Mouse (Mus musculus) CH12.LX (cell line): ENCODE data around the gene Kncn.

ENCODE experiments used
- CTCF ChIP-seq, 2 experiments: IDR thresholded peaks in 1 of 2; conservative IDR thresholded peaks in 1 of 2; 2 replicates each; pipeline ENCODE4 v1.5.1; 2011 to 2012; ENCODE audit warnings: low read depth in 2 of 2, low read length in 2 of 2, improper control_type of control experiment in 1 of 2, inconsistent platforms in 1 of 2, mild to moderate bottlenecking in 1 of 2, moderate library complexity in 1 of 2
- EP300 ChIP-seq: IDR thresholded peaks from 2 replicates; pipeline ENCODE4 v1.6.1; 2011; ENCODE audit warnings: low read length, improper control_type of control experiment
- HCFC1 ChIP-seq: IDR thresholded peaks from 2 replicates; pipeline ENCODE4 v1.6.1; 2012; ENCODE audit warnings: low read depth, mild to moderate bottlenecking, inconsistent platforms, low read length, improper control_type of control experiment
- JUND ChIP-seq: conservative IDR thresholded peaks from 2 replicates; pipeline ENCODE4 v1.6.1; 2011; ENCODE audit warnings: low read depth, low read length, improper control_type of control experiment
- MAFK ChIP-seq: IDR thresholded peaks from 2 replicates; pipeline ENCODE4 v1.6.1; 2011; ENCODE audit warnings: low read length, improper control_type of control experiment; ENCODE audit not compliant: insufficient replicate concordance
- MEF2A ChIP-seq: IDR thresholded peaks from 2 replicates; pipeline ENCODE4 v1.6.1; 2014; ENCODE audit warnings: low read depth, mild to moderate bottlenecking, inconsistent platforms, low read length, improper control_type of control experiment, borderline replicate concordance
- MXI1 ChIP-seq: IDR thresholded peaks from 2 replicates; pipeline ENCODE4 v1.6.1; 2011; ENCODE audit warnings: mild to moderate bottlenecking, low read depth, low read length, improper control_type of control experiment
- POLR2A ChIP-seq: IDR thresholded peaks from 2 replicates; pipeline ENCODE4 v1.6.1; 2011; ENCODE audit warnings: low read depth, mild to moderate bottlenecking, improper control_type of control experiment, low read length
- POLR2AphosphoS2 ChIP-seq: IDR thresholded peaks from 2 replicates; pipeline ENCODE4 v1.6.1; 2011; ENCODE audit warnings: low read depth, low read length, improper control_type of control experiment
- SMC3 ChIP-seq: IDR thresholded peaks from 2 replicates; pipeline ENCODE4 v1.6.1; 2011; ENCODE audit warnings: low read depth, low read length, improper control_type of control experiment
- TBP ChIP-seq: conservative IDR thresholded peaks from 2 replicates; pipeline ENCODE4 v1.6.1; 2011; ENCODE audit warnings: low read depth, low read length, improper control_type of control experiment
- ZC3H11A ChIP-seq: IDR thresholded peaks from 2 replicates; pipeline ENCODE4 v1.6.1; 2012; ENCODE audit warnings: low read depth, mild to moderate bottlenecking, inconsistent platforms, low read length, improper control_type of control experiment
- ZNF384 ChIP-seq: IDR thresholded peaks from 2 replicates; pipeline ENCODE4 v1.6.1; 2012; ENCODE audit warnings: low read depth, low read length, improper control_type of control experiment, inconsistent platforms

GRCm38 (mm10) chr4:115878216-115878678 lies 6.0 kb upstream of the Kncn start:
- TF ChIP-seq ZNF384, result no peak
- no peak for TF ChIP-seq EP300
- no peak for TF ChIP-seq POLR2A
- TF ChIP-seq POLR2AphosphoS2, result no peak
- TF ChIP-seq ZC3H11A, result no peak
- no peak for TF ChIP-seq JUND
- no peak for TF ChIP-seq MEF2A
- no peak for TF ChIP-seq CTCF (conservative IDR thresholded peaks at IDR 0.05 in 1 of 2, IDR thresholded peaks at IDR 0.05 in 1 of 2; ENCODE audit: low read depth in 2 of 2, low read length in 2 of 2)
- no peak for TF ChIP-seq MAFK
- TF ChIP-seq MXI1, result no peak
- TF ChIP-seq HCFC1, result no peak
- no peak for TF ChIP-seq SMC3
- TF ChIP-seq TBP, result no peak
